Mouse (Mus musculus): ENCODE data around the gene Pdpn.
A peak's percentile ranks its signal among the peaks of the same experiment; 100 is the strongest.

Pdpn gene

DNA sequence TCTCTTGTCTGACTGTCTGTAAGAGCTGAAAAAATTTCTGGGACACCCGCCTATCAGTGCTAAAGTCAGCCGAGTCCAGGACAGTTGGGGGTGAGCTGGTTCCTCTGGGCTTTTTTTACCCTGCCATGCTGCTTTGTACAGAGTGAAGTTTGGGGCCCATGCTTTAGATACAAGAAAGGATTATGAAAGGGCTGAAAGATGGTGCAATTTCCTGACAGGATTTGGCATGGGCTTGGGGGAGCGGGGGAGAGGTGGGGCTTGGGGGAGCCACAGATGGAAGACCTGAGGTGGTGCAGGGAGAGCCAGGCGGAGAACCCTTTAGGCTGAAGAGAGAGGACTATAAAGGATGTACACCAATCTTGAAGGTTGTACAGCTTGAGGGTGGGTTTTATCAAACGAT, 60.2 kb downstream of the Pdpn start:
- no peak for DNase-seq (ENCODE audit: low spot score in 2 of 2)

- DNase-seq (ENCODE audit: low spot score in 2 of 2) = peak; percentile 44 to 63
Measured at GRCm38 (mm10) chr4:143238241-143239031, 60.9 kb downstream of the Pdpn start.

DNA sequence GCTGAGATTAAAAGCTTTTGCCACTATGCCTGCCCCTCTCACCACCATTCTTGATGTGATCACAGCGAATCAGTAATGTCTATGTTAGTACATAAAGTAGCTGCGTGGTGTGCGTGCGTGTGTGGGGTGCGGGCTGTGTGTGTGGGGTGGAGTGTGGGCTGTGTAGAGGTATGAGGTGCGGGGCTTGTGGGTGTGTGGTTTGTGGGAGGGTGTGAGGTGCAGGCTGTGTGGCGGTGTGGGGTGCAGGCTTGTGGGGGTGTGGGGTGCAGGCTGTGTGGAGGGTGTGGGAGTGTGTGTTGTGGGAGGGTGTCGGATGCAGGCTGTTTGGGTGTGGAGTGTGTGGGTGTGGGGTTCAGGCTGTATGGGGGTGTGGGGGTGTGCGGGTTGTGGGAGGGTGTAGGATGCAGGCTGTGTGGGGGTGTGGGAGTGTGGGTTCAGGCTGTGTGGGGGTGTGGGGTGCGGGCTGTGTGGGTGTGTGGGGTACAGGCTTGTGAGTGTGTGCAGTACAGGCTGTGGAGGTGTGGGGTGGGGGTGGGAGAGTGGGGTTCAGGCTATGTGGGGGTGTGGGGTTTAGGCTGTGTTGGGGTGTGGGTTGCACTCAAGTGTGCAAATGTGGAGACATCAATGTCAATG, 67.5 kb downstream of the Pdpn start:
- no peak for DNase-seq (ENCODE audit: low spot score in 2 of 2)

DNA sequence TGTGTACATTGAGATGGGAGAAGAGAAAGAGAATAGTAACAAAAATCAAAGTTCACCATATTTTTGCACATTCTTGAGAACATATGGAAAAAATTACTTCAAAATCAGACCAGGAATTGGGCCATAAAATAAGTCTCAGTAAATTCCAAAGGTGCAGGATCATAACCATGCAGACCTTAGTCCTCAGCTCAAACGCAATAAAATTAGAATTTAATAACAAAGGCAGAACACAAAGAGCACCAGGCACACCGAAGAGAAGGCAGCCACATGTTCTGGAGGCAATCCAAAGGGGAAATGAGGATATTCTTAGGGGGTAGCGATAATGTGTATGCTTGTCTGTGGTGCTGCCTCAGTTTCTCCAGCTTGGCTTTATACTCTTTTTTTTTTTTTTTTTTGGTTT, 68.3 kb downstream of the Pdpn start:
- DNase-seq (ENCODE audit: low spot score in 2 of 2) = no peak

- DNase-seq (ENCODE audit: low spot score in 2 of 2) = no peak
Measured at GRCm38 (mm10) chr4:143227976-143228375, 71.4 kb downstream of the Pdpn start.

- DNase-seq (ENCODE audit: low spot score in 2 of 2) = no peak
Measured at GRCm38 (mm10) chr4:143225886-143226285, 73.5 kb downstream of the Pdpn start.

DNA sequence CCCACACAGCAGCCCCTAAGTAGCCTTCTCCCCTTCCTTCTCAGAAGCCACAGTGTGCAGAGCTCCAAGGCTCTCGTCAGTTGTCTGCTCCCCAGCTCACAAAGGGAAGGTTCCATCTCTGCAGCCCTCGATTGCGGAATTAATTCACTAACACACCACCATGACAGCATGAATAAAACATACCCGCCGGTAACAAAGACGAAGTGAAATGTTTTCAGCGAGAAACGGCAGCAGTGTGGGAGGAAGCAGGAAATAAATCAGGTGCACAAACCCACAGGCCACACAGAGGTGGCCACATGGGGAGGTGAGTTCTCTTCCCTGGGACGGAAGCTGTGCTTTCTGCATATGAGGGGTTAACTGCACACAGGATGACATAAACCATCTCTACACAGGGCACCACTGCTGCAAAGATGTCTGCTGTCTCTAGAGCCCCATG, 80.0 kb downstream of the Pdpn start:
- DNase-seq (ENCODE audit: low spot score in 2 of 2) = no peak

GRCm38 (mm10) chr4:143218858-143219257, 80.5 kb downstream of the Pdpn start:
- no peak for DNase-seq (ENCODE audit: low spot score in 2 of 2)

Data from right cerebral cortex, postnatal 10 days (tissue).